Mouse (Mus musculus) heart, adult 11 months (tissue): ENCODE data around the gene Prkrip1.

ENCODE experiments used
- DNase-seq: peaks from one replicate; pipeline ENCODE4 v3.0.0; 2022

The Prkrip1 gene

GRCm38 (mm10) chr5:136198474-136199391, at the start of gene Prkrip1:
Gene Prkrip1 (minus strand): TSS chr5:136198963.
- peak; percentile 99 for DNase-seq

- DNase-seq: no peak
Measured at GRCm38 (mm10) chr5:136248441-136248840, 49.7 kb upstream of the Prkrip1 start.

- peak; percentile 94 for DNase-seq
Measured at GRCm38 (mm10) chr5:136246452-136246838, 47.7 kb upstream of the Prkrip1 start, which contains the start of gene Sh2b2. Gene Sh2b2 (minus strand): TSS chr5:136246556.

GRCm38 (mm10) chr5:136245541-136246451, 47.0 kb upstream of the Prkrip1 start:
- peak; percentile 93 for DNase-seq

- DNase-seq: peak; percentile 99
Measured at GRCm38 (mm10) chr5:136244762-136245540, 46.2 kb upstream of the Prkrip1 start.

GRCm38 (mm10) chr5:136243851-136244761, 45.3 kb upstream of the Prkrip1 start:
- DNase-seq: peak; percentile 94

- no peak for DNase-seq
Measured at GRCm38 (mm10) chr5:136241161-136241560, 42.4 kb upstream of the Prkrip1 start.

- no peak for DNase-seq
Measured at GRCm38 (mm10) chr5:136240381-136240780, 41.6 kb upstream of the Prkrip1 start.

- DNase-seq: no peak
Measured at GRCm38 (mm10) chr5:136237607-136238006, 38.8 kb upstream of the Prkrip1 start.

- no peak for DNase-seq
Measured at GRCm38 (mm10) chr5:136236611-136237010, 37.8 kb upstream of the Prkrip1 start.

- no peak for DNase-seq
Measured at GRCm38 (mm10) chr5:136230348-136231035, 31.7 kb upstream of the Prkrip1 start.

GRCm38 (mm10) chr5:136226246-136226876, 27.6 kb upstream of the Prkrip1 start:
- no peak for DNase-seq

- DNase-seq: no peak
Measured at GRCm38 (mm10) chr5:136218585-136218984, 19.8 kb upstream of the Prkrip1 start.

GRCm38 (mm10) chr5:136217932-136218381, 19.2 kb upstream of the Prkrip1 start:
- DNase-seq: peak; percentile 79

- no peak for DNase-seq
Measured at GRCm38 (mm10) chr5:136217004-136217665, 18.4 kb upstream of the Prkrip1 start.

GRCm38 (mm10) chr5:136215958-136216357, 17.2 kb upstream of the Prkrip1 start:
- DNase-seq: no peak

- no peak for DNase-seq
Measured at GRCm38 (mm10) chr5:136215211-136215610, 16.4 kb upstream of the Prkrip1 start.

- DNase-seq: no peak
Measured at GRCm38 (mm10) chr5:136213716-136214115, 15.0 kb upstream of the Prkrip1 start.

- DNase-seq: no peak
Measured at GRCm38 (mm10) chr5:136212716-136213115, 14.0 kb upstream of the Prkrip1 start.
